Mouse (Mus musculus) testis, adult 2 months (tissue): ENCODE measurements at regions not wholly inside any gene's neighbourhood (a gene's known extent, or its start where the extent isn't known, plus 50 kb on each side); places are given as distances from the start of the nearest gene placed in this dataset.

Source experiments
- CTCF ChIP-seq: fragments of 200-500 bp; IDR thresholded peaks from 2 replicates; pipeline ENCODE4 v1.5.1; 2012; ENCODE audit warnings: low read depth, mild to moderate bottlenecking, inconsistent platforms, low read length, moderate library complexity; ENCODE audit not compliant: control insufficient read depth, insufficient read depth, insufficient replicate concordance
- POLR2A ChIP-seq: fragments of 200-500 bp; IDR thresholded peaks from 2 replicates; pipeline ENCODE4 v1.6.1; 2012; ENCODE audit warnings: low read depth, mild to moderate bottlenecking, inconsistent platforms, low read length, moderate library complexity; ENCODE audit not compliant: control insufficient read depth

- no peak for TF ChIP-seq CTCF
- TF ChIP-seq POLR2A = no peak
These were observed 123.6 kb upstream of the Slc1a3 start for GRCm38 (mm10) chr15:8834151-8834550.
